Mouse (Mus musculus): Measurements from ENCODE around the gene Shq1. TPM values are rescaled to one million over a fixed set of nuclear protein-coding genes. Genes with fewer than 3 reads are reported as not detected.

Gene Shq1
- total RNA-seq, 2 experiments from 2014 or later: 11.4 to 11.8 TPM

DNA sequence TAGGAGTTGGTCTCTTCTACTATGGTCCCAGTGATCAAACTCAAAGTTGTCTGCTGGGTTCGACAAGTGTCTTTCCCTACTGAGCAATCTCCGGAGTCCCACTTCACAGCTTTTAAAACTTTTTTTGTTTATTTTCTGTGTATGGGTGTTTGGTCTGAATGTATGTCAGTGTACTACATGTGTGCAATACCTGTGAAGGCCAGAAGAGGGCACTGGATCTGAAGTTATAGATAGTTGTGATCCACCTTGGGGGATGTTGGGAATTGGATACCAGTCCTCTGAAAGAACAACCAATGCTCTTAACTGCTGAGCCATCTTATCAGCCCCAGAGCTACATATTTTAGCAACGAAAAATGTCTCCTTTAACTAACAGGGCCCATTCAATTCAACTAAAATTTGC, 62.5 kb downstream of the Shq1 start:
- DNase-seq (ENCODE audit: low spot score in 2 of 2): no peak

- no peak for DNase-seq (ENCODE audit: low spot score in 2 of 2)
Measured at GRCm38 (mm10) chr6:100606805-100607204, 64.2 kb downstream of the Shq1 start.

GRCm38 (mm10) chr6:100603702-100604101, 67.3 kb downstream of the Shq1 start:
- no peak for DNase-seq (ENCODE audit: low spot score in 2 of 2)

- DNase-seq (ENCODE audit: low spot score in 2 of 2): no peak
Measured at GRCm38 (mm10) chr6:100601634-100602033, 69.3 kb downstream of the Shq1 start.

DNA sequence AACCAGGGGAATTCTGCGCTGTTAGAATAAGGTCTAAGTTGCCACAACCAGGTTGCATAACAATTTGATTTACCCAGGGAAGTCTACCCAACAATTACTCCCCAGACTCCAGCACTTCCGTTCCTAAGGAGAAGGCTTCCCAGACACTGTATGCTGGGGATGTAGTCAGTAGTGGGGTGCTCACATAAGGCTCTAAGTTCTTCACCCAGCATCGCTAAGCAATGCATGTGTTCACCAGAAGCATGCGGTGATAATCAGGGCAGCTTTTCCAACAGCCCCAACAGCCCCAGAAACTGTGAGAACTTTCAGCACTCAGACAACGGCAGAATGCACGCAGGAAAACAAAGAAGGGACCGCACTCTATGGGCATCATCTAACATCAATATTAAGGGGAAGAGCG, 77.1 kb downstream of the Shq1 start:
- DNase-seq (ENCODE audit: low spot score in 2 of 2): no peak

DNA sequence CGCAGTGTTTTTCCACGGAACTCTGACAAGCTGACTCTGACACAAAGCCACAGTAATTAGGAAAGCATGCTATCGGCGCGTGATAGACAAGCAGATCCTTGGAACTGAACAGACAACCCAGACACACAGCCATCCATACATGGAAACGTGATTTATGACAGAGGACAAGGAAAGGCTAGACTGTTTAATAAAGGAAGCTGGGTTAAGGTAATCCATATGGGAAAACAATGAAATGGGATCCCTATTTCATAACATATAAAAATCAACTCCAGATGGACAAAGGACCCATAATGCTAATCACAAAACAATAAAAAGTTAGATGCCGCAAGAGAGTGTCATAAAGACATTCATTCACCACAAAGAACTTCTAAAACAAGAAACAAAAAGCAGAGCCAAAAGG, 78.0 kb downstream of the Shq1 start:
- no peak for DNase-seq (ENCODE audit: low spot score in 2 of 2)

DNA sequence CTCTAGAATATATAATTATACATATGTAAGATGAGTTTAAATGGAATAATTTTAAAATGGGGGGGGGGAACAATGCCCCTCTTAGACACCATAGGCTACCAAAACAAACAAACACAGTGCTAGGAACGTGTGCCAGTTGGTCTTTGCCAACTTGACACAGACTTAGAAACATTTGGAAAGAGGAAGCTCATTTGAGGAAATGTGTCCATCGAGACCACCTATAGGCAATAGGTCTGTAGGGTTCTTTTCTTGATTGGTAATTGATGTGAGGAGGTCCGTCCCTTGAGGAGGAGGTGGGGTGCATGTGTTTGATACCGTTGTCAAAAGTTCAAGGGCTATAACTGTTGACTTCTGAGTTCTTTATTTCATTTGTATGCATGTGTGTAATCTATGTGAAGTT, 80.4 kb downstream of the Shq1 start:
- no peak for DNase-seq (ENCODE audit: low spot score in 2 of 2)

DNA sequence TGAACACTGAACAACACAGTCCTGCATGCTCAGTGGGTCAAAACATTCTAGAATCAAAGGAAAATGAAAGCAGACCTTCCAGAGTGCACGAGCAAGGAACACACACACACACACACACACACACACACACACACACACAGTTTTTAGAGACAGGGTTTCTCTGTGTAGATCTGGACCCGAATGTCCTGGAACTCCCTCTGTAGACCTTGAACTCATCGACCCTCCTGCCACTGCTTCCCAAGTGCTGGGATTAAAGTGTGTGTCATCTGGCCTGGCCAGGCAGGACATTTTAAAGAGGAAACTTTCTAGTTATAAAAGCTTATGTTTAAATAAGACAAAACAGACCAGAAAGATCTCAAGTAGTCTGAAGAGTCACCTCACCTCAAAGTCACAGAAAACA, 82.1 kb downstream of the Shq1 start:
- DNase-seq (ENCODE audit: low spot score in 2 of 2): no peak

- no peak for DNase-seq (ENCODE audit: low spot score in 2 of 2)
Measured at GRCm38 (mm10) chr6:100586758-100587157, 84.2 kb downstream of the Shq1 start.

DNA sequence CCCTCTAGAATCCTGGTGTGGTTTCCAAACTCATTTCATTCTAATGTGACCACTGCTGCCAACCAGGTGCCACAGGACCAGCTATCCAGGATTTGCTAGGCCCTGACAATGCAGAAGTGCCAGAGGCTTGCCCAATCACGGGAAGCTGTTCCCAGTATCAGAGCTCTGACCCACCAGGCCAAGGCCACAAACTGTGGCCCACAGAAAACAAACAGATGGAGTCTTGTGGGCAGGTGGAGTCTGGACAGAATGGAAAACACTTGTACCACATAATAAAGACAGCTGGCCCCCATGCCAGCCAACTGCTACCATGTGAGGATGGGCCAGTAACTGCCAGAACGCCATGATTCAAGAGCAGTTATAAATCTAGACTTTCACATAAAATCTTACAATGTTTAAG, 89.0 kb downstream of the Shq1 start:
- no peak for DNase-seq (ENCODE audit: low spot score in 2 of 2)

- no peak for DNase-seq (ENCODE audit: low spot score in 2 of 2)
Measured at GRCm38 (mm10) chr6:100581056-100581455, 89.9 kb downstream of the Shq1 start.

- no peak for DNase-seq (ENCODE audit: low spot score in 2 of 2)
Measured at GRCm38 (mm10) chr6:100577590-100577989, 93.4 kb downstream of the Shq1 start.

DNA sequence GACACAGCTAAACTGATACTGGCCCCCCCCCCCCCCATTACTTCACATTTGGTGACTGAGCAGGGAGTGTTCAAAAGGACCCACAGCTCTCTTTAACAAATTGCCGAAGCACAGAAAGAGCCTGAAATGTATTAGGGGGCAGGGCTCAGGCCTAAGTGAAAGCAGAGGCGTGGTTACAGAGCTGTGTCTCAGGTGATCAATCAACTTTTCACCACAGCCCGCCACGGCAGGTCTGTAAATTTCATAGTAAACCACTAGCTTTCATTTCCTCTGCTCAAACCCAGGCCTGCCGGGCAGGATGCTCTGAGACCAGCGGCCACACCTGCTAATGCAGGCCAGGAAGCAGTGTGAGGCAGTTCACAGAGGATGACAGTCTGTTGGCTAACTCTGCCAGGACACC, 94.8 kb downstream of the Shq1 start:
- DNase-seq (ENCODE audit: low spot score in 2 of 2): no peak

DNA sequence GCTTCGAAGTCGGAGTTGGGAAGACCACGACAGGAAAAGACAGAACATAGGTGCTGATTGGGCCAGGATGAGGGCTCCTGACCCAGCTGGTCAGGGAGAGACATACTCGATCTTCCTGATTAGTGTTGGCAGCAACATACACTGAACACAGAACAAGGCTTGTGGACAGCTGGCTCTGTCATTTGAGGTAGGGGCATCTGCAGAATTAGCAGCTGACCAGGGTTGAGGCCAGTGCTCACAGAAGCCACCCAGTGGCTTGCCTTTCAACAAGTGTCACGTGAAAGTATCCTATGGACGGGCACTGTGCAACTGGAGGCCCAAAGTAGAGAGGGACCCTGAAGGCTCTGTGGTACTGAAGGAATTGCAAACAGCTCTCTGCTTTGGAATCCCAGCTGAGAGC, 104.2 kb downstream of the Shq1 start:
- no peak for DNase-seq (ENCODE audit: low spot score in 2 of 2)

- DNase-seq (ENCODE audit: low spot score in 2 of 2): no peak
Measured at GRCm38 (mm10) chr6:100564516-100564915, 106.4 kb downstream of the Shq1 start.

GRCm38 (mm10) chr6:100563552-100564341, 107.2 kb downstream of the Shq1 start:
- peak; percentile 24 to 48 for DNase-seq (ENCODE audit: low spot score in 2 of 2)

DNA sequence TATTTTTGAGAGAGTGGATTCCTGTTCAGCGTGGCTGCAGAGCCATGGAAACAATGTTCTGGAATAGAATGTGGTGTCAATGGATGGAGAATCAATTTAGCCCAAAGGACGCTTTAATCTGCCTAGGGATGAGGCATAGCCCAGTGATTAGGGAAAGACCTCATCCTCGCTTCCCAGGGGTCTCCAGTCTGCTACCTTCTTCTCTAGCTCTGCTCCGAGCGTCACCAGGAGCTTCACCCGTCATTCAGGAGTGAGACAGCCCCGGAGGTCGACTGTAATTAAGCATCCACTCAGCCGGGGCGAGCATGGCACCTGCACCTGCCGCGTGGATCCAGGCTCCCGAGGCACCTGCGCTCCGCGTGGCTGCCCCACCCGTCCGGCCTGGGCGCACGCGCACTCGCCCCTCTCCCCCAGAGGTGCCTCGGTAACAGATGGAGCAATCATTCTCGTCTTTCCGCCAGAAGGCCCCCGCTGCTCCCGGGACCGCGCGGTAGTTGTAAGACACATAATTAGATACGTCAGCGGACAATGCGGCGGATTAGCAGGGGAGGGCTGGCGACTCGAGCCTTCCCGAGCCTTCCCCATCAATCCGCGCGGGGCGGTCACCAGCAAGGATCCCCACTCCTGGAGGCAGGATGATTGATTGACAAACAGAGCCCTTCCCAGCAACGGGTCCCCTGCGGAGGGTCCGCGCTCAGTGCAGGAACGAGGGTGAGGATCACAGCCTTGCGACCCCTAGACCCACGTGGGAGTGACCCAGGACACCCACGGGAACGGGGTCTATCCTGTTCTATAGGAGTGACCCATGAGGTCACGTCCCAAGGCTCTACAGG, 108.0 kb downstream of the Shq1 start:
- no peak for DNase-seq (ENCODE audit: low spot score in 2 of 2)

GRCm38 (mm10) chr6:100558057-100558456, 112.9 kb downstream of the Shq1 start:
- DNase-seq (ENCODE audit: low spot score in 2 of 2): no peak

DNA sequence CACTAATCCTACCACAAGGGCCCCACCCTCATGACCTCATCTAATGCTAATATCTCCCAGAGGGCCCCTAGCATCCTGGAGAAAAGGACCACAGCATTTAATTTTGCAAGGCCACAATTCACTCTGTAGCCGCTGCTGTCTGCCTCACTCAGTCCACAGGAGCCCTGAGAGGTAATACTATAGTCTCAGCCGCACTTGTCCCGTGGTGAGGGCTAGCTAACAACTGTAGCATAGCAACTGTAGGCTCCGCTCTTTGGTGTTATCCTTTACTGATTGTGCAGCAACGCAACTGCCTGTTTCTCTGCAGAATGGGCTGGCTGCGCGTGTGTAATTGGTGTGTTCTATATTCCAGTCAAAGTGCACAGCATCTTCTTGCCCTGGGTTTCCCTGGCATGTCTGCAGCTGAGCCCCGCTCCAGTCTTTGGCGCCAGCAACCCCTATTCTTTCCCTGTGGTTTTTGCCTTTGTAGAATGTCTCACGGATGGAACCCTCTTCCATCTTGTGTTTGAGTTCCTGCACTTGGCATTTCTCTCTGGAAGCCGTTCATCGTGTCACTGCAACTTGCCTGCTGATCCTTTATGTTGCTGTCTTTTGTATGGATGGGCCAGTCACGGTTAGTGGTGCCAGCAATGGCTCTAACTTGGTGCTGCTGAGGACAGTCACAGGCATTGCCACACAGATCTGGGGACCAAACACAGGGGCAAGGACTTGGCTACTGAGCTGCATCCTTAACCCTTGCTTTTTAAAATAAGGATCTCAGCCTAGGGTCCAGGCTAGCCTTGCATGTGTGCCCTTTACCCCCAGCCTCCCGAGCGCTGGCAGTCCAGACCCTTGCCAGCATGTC, 128.6 kb downstream of the Shq1 start:
- DNase-seq (ENCODE audit: low spot score in 2 of 2): no peak

GRCm38 (mm10) chr6:100539698-100540097, 131.3 kb downstream of the Shq1 start:
- no peak for DNase-seq (ENCODE audit: low spot score in 2 of 2)

- no peak for DNase-seq (ENCODE audit: low spot score in 2 of 2)
Measured at GRCm38 (mm10) chr6:100538570-100538969, 132.4 kb downstream of the Shq1 start.

GRCm38 (mm10) chr6:100537987-100538386, 133.0 kb downstream of the Shq1 start:
- no peak for DNase-seq (ENCODE audit: low spot score in 2 of 2)

Measured in adrenal gland, postnatal 4 days (tissue).